Mouse (Mus musculus) heart, postnatal 0 days (tissue): ENCODE data around the gene Nsd1. TPM values are rescaled to one million over a fixed set of nuclear protein-coding genes. Genes with fewer than 3 reads are reported as not detected.

ENCODE experiments used
- ATAC-seq: fragments of 200-750 bp; cut with Nextera tagmentation; 2 replicates; pipeline ENCODE4 v1.8.0; 2017; ENCODE audit warnings: low read depth, moderate number of reproducible peaks, moderate library complexity; ENCODE audit not compliant: insufficient read depth
- DNase-seq: peaks from one replicate; pipeline ENCODE4 v3.0.0-alpha.2; 2016; ENCODE audit warnings: low spot score
- H3K27ac ChIP-seq: fragments of 300-500 bp; sonication (generic); 2 replicates; pipeline ENCODE4 v1.5.1; 2014; ENCODE audit warnings: low read depth, mild to moderate bottlenecking
- H3K27me3 ChIP-seq: fragments of 300-500 bp; sonication (generic); 2 replicates; pipeline ENCODE4 v1.6.1; 2014; ENCODE audit warnings: low read length, mixed read lengths; ENCODE audit not compliant: control insufficient read depth, insufficient read depth
- H3K36me3 ChIP-seq: fragments of 300-500 bp; sonication (generic); replicated peaks from 2 replicates; pipeline ENCODE4 v1.6.1; 2014; ENCODE audit warnings: low read length, mixed read lengths; ENCODE audit not compliant: control insufficient read depth, insufficient read depth
- H3K4me1 ChIP-seq: fragments of 300-500 bp; sonication (generic); 2 replicates; pipeline ENCODE4 v1.6.1; 2014; ENCODE audit warnings: antibody characterized with exemption; ENCODE audit not compliant: control insufficient read depth, insufficient read depth
- H3K4me2 ChIP-seq: fragments of 300-500 bp; sonication (generic); 2 replicates; pipeline ENCODE4 v1.6.1; 2014; ENCODE audit warnings: low read depth, mild to moderate bottlenecking, low read length, moderate library complexity
- H3K4me3 ChIP-seq: fragments of 300-500 bp; sonication (generic); 2 replicates; pipeline ENCODE4 v1.5.1; 2014; ENCODE audit warnings: low read depth, low read length
- H3K9ac ChIP-seq: fragments of 300-500 bp; sonication (generic); replicated peaks from 2 replicates; pipeline ENCODE4 v1.6.1; 2014; ENCODE audit warnings: low read depth, low read length, mixed read lengths
- H3K9me3 ChIP-seq: fragments of 300-500 bp; sonication (generic); replicated peaks from 2 replicates; pipeline ENCODE4 v1.6.1; 2016; ENCODE audit warnings: low read length; ENCODE audit not compliant: control insufficient read depth
- CTCF ChIP-seq: IDR thresholded peaks from 2 replicates; pipeline ENCODE4 v1.5.1; 2016; ENCODE audit warnings: antibody characterized with exemption, control low read depth, low read depth
- EP300 ChIP-seq: IDR thresholded peaks from 2 replicates; pipeline ENCODE4 v1.6.1; 2016; ENCODE audit warnings: antibody characterized with exemption, low read depth
- WGBS: fragments of 180-500 bp; shearing (Covaris S2); extraction: QIAGEN DNeasy Blood & Tissue Kit; methylation state at CpG from one replicate; pipeline ENCODE4 v1.1.7; 2014; 5-methylcytosine and 5-hydroxymethylcytosine counted together
- polyA plus RNA-seq: library from polyadenylated mRNA; unstranded; fragments of >200 nt; fragmentation: Nextera tagmentation; extraction: Ambion mirVana; gene quantifications from 2 replicates; pipeline ENCODE4 v1.2.1, GENCODE M21; 2015
- total RNA-seq: library from RNA; depleted of rRNA; stranded (reverse); fragments of >200 nt; gene quantifications from 2 replicates; pipeline ENCODE4 v1.2.3, GENCODE M21; 2014; ENCODE audit warnings: low replicate concordance

Gene Nsd1
- total and polyA plus RNA-seq, 2 experiments from 2014 or later = 45.4 to 75.1 TPM

GRCm38 (mm10) chr13:55167798-55168197, 41.8 kb upstream of the Nsd1 start:
- ATAC-seq = no peak
- H3K4me3 ChIP-seq = no peak overlapping the region
- no peak overlapping the region for H3K27ac ChIP-seq
- H3K36me3 ChIP-seq = no peaks in the 10 kb centered on the region
- no peak overlapping the region for H3K4me2 ChIP-seq
- 89% methylated on average over 11 of the region's 11 CpGs for WGBS
- no peaks in the 10 kb centered on the region for H3K9me3 ChIP-seq
- H3K4me1 ChIP-seq = peaks cover 14% of the 10 kb centered on the region
- no peak for DNase-seq
- H3K27me3 ChIP-seq = no peaks in the 10 kb centered on the region
- H3K9ac ChIP-seq = no peak overlapping the region
- TF ChIP-seq EP300 = no peak
- no peak for TF ChIP-seq CTCF

- Histone ChIP-seq H3K4me3 (no peak overlapping the region), H3K27me3 (no peaks in the 10 kb centered on the region), H3K36me3 (no peaks in the 10 kb centered on the region), H3K4me1 (peaks cover 14% of the 10 kb centered on the region), H3K9ac (no peak overlapping the region), H3K27ac (no peak overlapping the region), H3K4me2 (no peak overlapping the region), H3K9me3 (no peaks in the 10 kb centered on the region)
- no peak for TF ChIP-seq EP300
- no peak for TF ChIP-seq CTCF
- 97% methylated on average over 5 of the region's 5 CpGs for WGBS
- DNase-seq = no peak
- ATAC-seq = no peak
Measured at GRCm38 (mm10) chr13:55168255-55168654, 41.3 kb upstream of the Nsd1 start.

GRCm38 (mm10) chr13:55168958-55169369, 40.6 kb upstream of the Nsd1 start:
- Histone ChIP-seq H3K9ac (no peak overlapping the region), H3K4me1 (peaks cover 14% of the 10 kb centered on the region), H3K4me2 (no peak overlapping the region), H3K9me3 (no peaks in the 10 kb centered on the region), H3K36me3 (no peaks in the 10 kb centered on the region), H3K4me3 (no peak overlapping the region), H3K27me3 (no peaks in the 10 kb centered on the region), H3K27ac (no peak overlapping the region)
- DNase-seq (no peak), ATAC-seq (peak; percentile 56)
- 67% methylated on average over 13 of the region's 13 CpGs for WGBS
- TF ChIP-seq CTCF (no peak), EP300 (no peak)

GRCm38 (mm10) chr13:55171517-55172335, 37.9 kb upstream of the Nsd1 start:
- H3K36me3 ChIP-seq = no peaks in the 10 kb centered on the region
- peak overlapping the region; percentile 59 for H3K4me2 ChIP-seq
- peak overlapping the region; percentile 57 for H3K27ac ChIP-seq
- DNase-seq (peak; percentile 43), ATAC-seq (peak; percentile 70)
- no peaks in the 10 kb centered on the region for H3K9me3 ChIP-seq
- no peak overlapping the region; the same call in 1 of the 2 replicates for H3K9ac ChIP-seq
- H3K4me3 ChIP-seq = peak overlapping the region; percentile 26
- H3K4me1 ChIP-seq = peaks cover 14% of the 10 kb centered on the region
- 11% methylated on average over 26 of the region's 26 CpGs for WGBS
- no peaks in the 10 kb centered on the region for H3K27me3 ChIP-seq
- TF ChIP-seq CTCF = no peak
- no peak for TF ChIP-seq EP300

- DNase-seq (no peak), ATAC-seq (no peak)
- H3K9me3 ChIP-seq = no peaks in the 10 kb centered on the region
- H3K4me1 ChIP-seq = peaks cover 14% of the 10 kb centered on the region
- no peak overlapping the region for H3K9ac ChIP-seq
- TF ChIP-seq EP300 (no peak), CTCF (no peak)
- H3K36me3 ChIP-seq = no peaks in the 10 kb centered on the region
- peak overlapping the region; percentile 26; the same call in 1 of the 2 replicates for H3K4me3 ChIP-seq
- H3K27me3 ChIP-seq = no peaks in the 10 kb centered on the region
- peak overlapping the region; percentile 59 for H3K4me2 ChIP-seq
- 36% methylated on average over 7 of the region's 7 CpGs for WGBS
- no peak overlapping the region for H3K27ac ChIP-seq
Measured at GRCm38 (mm10) chr13:55172336-55172770, 37.2 kb upstream of the Nsd1 start.
